Mouse (Mus musculus): ENCODE results near the gene Mtmr11. TPM values are rescaled to one million over a fixed set of nuclear protein-coding genes. Genes with fewer than 3 reads are reported as not detected.
"Not testable (repeated sequence)": the region's sequence is repeated elsewhere in the genome, so short reads cannot be mapped to it uniquely, and the experiment has no call there.

Gene Mtmr11
- polyA plus RNA-seq, 1 experiment from 2014 or later = 7.1 TPM

DNA sequence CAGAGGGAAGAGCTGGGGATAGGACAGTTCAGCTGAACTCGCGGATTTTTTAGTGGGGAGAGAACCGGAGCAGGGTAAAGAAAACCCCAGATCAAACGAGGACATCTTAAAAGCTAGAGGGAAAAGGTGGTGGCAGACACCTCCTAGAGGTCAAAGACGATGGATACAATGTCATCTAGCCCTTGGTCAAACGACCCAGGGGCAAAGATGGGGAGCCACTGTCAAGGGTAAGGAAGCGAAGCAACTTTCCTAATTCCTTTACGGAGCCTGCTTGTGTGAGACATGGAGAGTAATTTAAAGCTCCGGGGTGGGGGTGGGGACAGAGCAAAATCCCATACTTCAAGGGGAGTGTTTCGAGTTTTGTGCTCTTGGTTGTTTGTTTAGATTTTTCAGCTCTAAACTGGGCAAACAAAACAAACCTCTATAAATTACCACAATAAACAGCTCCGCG, 57.4 kb downstream of the Mtmr11 start:
- peaks cover 20% of the 10 kb centered on the region for H3K4me1 ChIP-seq (ENCODE audit: control insufficient read depth, insufficient read depth, low read length)
- peak overlapping the region; percentile 71 for H3K9ac ChIP-seq (ENCODE audit: low read length)
- under 1% methylated on average over 12 of the region's 12 CpGs for WGBS
- H3K4me2 ChIP-seq (ENCODE audit: low read depth) = peak overlapping the region; percentile 61
- ATAC-seq (ENCODE audit: insufficient read depth, low FRiP score, low TSS enrichment) (peak; percentile 13), DNase-seq (ENCODE audit: low spot score) (peak; percentile 55)
- H3K4me3 ChIP-seq (ENCODE audit: low read depth, low read length) = peak overlapping the region; percentile 47
- H3K36me3 ChIP-seq (ENCODE audit: control insufficient read depth, insufficient read depth, low read length) = no peaks in the 10 kb centered on the region
- H3K27me3 ChIP-seq (ENCODE audit: control insufficient read depth, insufficient read depth, low read length) = no peaks in the 10 kb centered on the region
- H3K9me3 ChIP-seq (ENCODE audit: control insufficient read depth, low read length) = no peaks in the 10 kb centered on the region
- H3K27ac ChIP-seq (ENCODE audit: low read depth, low read length) = peak overlapping the region; percentile 97

DNA sequence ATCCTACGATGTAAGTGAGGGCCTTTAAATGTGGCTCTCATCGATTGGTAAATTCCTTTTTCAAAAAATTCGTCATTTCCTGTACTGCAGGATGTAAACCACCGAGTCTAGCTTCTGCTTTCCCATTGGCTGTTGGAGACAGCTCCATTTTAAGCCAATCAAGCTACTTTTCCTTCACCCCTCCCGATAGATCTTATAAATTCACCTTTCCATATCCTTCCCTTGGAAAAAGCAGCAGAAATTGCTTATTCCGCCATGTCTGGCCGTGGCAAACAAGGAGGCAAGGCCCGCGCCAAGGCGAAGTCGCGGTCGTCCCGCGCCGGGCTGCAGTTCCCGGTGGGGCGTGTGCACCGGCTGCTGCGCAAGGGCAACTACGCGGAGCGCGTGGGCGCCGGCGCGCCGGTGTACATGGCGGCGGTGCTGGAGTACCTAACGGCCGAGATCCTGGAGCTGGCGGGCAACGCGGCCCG, 57.9 kb downstream of the Mtmr11 start, which contains the start of the genes Bola1 and Hist2h2ab:
Bola1 (minus strand) TSS at position 49 of the 470 bp plus-strand sequence.
Hist2h2ab (plus strand) TSS at position 205 of the 470 bp plus-strand sequence.
- WGBS = under 1% methylated on average over 36 of the region's 37 CpGs
- no peaks in the 10 kb centered on the region for H3K27me3 ChIP-seq (ENCODE audit: control insufficient read depth, insufficient read depth, low read length)

DNA sequence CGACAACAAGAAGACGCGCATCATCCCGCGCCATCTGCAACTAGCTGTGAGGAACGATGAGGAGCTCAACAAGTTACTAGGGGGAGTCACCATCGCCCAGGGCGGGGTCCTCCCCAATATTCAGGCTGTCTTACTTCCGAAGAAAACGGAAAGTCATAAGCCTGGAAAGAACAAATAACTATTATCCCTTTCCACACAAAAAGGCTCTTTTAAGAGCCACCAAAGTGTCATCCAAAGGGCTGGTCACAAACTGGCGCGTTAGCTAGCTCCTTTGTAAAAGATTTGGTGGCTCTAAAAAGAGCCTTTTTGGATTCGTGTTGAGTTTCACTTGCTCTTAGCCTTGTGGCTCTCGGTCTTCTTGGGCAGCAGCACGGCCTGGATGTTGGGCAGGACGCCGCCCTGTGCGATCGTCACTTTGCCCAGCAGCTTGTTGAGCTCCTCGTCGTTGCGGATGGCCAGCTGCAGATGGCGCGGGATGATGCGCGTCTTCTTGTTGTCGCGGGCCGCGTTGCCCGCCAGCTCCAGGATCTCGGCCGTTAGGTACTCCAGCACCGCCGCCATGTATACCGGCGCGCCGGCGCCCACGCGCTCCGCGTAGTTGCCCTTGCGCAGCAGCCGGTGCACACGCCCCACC, 58.4 kb downstream of the Mtmr11 start:
- DNase-seq (ENCODE audit: low spot score); H3K9me3 ChIP-seq (ENCODE audit: control insufficient read depth, low read length); H3K36me3 ChIP-seq (ENCODE audit: control insufficient read depth, insufficient read depth, low read length); H3K27me3 ChIP-seq (ENCODE audit: control insufficient read depth, insufficient read depth, low read length): not testable (repeated sequence)
- Histone ChIP-seq H3K4me1 (ENCODE audit: control insufficient read depth, insufficient read depth, low read length) (peaks cover 20% of the 10 kb centered on the region), H3K9ac (ENCODE audit: low read length) (peak overlapping the region; percentile 71), H3K4me3 (ENCODE audit: low read depth, low read length) (peak overlapping the region; percentile 47), H3K4me2 (ENCODE audit: low read depth) (peak overlapping the region; percentile 61), H3K27ac (ENCODE audit: low read depth, low read length) (peak overlapping the region; percentile 97)
- 0% methylated on average over 35 of the region's 47 CpGs for WGBS
- ATAC-seq (ENCODE audit: insufficient read depth, low FRiP score, low TSS enrichment) = peak; percentile 25

More for the DNA sequence above, 57.9 kb downstream of the Mtmr11 start, which contains the start of the genes Bola1 and Hist2h2ab:
- Histone ChIP-seq H3K4me2 (ENCODE audit: low read depth) (peak within 1 kb of the TSS; percentile 61), H3K4me3 (ENCODE audit: low read depth, low read length) (peak within 1 kb of the TSS; percentile 47), H3K4me1 (ENCODE audit: control insufficient read depth, insufficient read depth, low read length) (peaks cover 20% of the 10 kb centered on the region), H3K27ac (ENCODE audit: low read depth, low read length) (peak within 1 kb of the TSS; percentile 97), H3K36me3 (ENCODE audit: control insufficient read depth, insufficient read depth, low read length) (no peaks in the 10 kb centered on the region), H3K9ac (ENCODE audit: low read length) (peak within 1 kb of the TSS; percentile 71), H3K9me3 (ENCODE audit: control insufficient read depth, low read length) (no peaks in the 10 kb centered on the region)
- ATAC-seq (ENCODE audit: insufficient read depth, low FRiP score, low TSS enrichment) (peak; percentile 87), DNase-seq (ENCODE audit: low spot score) (peak; percentile 81)

DNA sequence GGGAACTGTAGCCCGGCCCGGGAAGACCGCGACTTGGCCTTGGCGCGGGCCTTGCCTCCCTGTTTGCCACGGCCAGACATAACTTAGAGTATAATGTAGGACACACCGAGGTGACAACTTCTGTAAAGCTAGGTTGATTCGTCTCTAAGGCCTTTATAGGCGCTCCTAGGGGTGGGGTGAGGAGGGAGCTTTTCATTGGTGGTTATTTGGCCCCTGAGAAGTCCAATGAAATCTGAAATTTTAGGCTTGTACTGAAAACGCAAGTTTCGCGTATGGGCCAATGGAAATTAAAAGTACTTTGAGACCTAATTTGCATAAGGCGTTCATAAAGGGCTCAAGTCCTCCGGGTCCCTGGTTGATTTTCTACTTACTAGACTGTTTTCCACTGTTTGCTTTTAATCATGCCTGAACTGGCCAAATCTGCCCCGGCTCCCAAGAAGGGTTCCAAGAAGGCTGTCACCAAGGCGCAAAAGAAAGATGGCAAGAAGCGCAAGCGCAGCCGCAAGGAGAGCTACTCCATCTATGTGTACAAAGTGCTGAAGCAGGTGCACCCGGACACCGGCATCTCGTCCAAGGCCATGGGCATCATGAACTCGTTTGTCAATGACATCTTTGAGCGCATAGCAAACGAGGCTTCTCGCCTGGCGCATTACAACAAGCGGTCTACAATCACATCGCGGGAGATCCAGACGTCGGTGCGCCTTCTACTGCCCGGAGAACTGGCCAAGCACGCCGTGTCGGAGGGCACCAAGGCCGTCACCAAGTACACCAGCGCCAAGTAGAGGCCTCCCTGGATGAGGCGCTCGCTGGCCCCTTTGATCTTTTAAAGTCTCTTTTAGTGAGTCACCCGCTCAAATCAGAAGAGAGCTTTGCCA, 59.2 kb downstream of the Mtmr11 start, which contains the start of the genes Hist2h2ac and Hist2h2be:
Hist2h2ac (minus strand) TSS at position 116 of the 875 bp plus-strand sequence.
Hist2h2be (plus strand) TSS at position 355 of the 875 bp plus-strand sequence.
- DNase-seq (ENCODE audit: low spot score) (peak; percentile 83), ATAC-seq (ENCODE audit: insufficient read depth, low FRiP score, low TSS enrichment) (peak; percentile 79)
- peaks cover 20% of the 10 kb centered on the region for H3K4me1 ChIP-seq (ENCODE audit: control insufficient read depth, insufficient read depth, low read length)
- peak within 1 kb of the TSS; percentile 61 for H3K4me2 ChIP-seq (ENCODE audit: low read depth)
- H3K4me3 ChIP-seq (ENCODE audit: low read depth, low read length) = peak within 1 kb of the TSS; percentile 47
- no peaks in the 10 kb centered on the region for H3K36me3 ChIP-seq (ENCODE audit: control insufficient read depth, insufficient read depth, low read length)
- H3K27me3 ChIP-seq (ENCODE audit: control insufficient read depth, insufficient read depth, low read length) = no peaks in the 10 kb centered on the region
- peak within 1 kb of the TSS; percentile 71 for H3K9ac ChIP-seq (ENCODE audit: low read length)
- peak within 1 kb of the TSS; percentile 97 for H3K27ac ChIP-seq (ENCODE audit: low read depth, low read length)
- H3K9me3 ChIP-seq (ENCODE audit: control insufficient read depth, low read length) = no peaks in the 10 kb centered on the region
- under 1% methylated on average over 43 of the region's 43 CpGs for WGBS

Small RNA genes lying within 50 kb of the gene (microRNA-seq; reads per million reads assigned to microRNA genes)
- gene Gm44492 = not detected

Other genes with a start within 250 kb of the Mtmr11 start
- gene Anp32e, start 232.8 kb upstream of the Mtmr11 start, polyA plus RNA-seq (2014; fragmentation: Nextera tagmentation; extraction: Ambion mirVana) = 119 and 131 TPM in 2 replicates
- 72.8 and 79.5 TPM in 2 replicates for gene Plekho1, start 166.0 kb upstream of the Mtmr11 start, polyA plus RNA-seq (2014; fragmentation: Nextera tagmentation; extraction: Ambion mirVana)
- gene Vps45, start 103.5 kb upstream of the Mtmr11 start, polyA plus RNA-seq (2014; fragmentation: Nextera tagmentation; extraction: Ambion mirVana) = 31.0 and 32.2 TPM in 2 replicates
- gene Otud7b, start 57.5 kb upstream of the Mtmr11 start, polyA plus RNA-seq (2014; fragmentation: Nextera tagmentation; extraction: Ambion mirVana) = 9.0 and 11.4 TPM in 2 replicates
- 233 TPM in 2 replicates for gene Sf3b4, start 10.3 kb downstream of the Mtmr11 start, polyA plus RNA-seq (2014; fragmentation: Nextera tagmentation; extraction: Ambion mirVana)
- 14.1 and 14.5 TPM in 2 replicates for gene Sv2a, start 19.1 kb downstream of the Mtmr11 start, polyA plus RNA-seq (2014; fragmentation: Nextera tagmentation; extraction: Ambion mirVana)
- 63.3 and 70.4 TPM in 2 replicates for gene Bola1, start 57.7 kb downstream of the Mtmr11 start, polyA plus RNA-seq (2014; fragmentation: Nextera tagmentation; extraction: Ambion mirVana)
- gene Hist2h2ab, start 57.9 kb downstream of the Mtmr11 start, polyA plus RNA-seq (2014; fragmentation: Nextera tagmentation; extraction: Ambion mirVana) = 2.4 TPM in 1 of 2 replicates, not detected in the other
- 7.8 and 12.7 TPM in 2 replicates for gene Hist2h2ac, start 58.9 kb downstream of the Mtmr11 start, polyA plus RNA-seq (2014; fragmentation: Nextera tagmentation; extraction: Ambion mirVana)
- 6.8 and 8.6 TPM in 2 replicates for gene Hist2h2be, start 59.1 kb downstream of the Mtmr11 start, polyA plus RNA-seq (2014; fragmentation: Nextera tagmentation; extraction: Ambion mirVana)
- gene Hist2h3c2, start 77.1 kb downstream of the Mtmr11 start, polyA plus RNA-seq (2014; fragmentation: Nextera tagmentation; extraction: Ambion mirVana) = 5.8 and 6.7 TPM in 2 replicates
- gene Hist2h2aa2, start 78.3 kb downstream of the Mtmr11 start, polyA plus RNA-seq (2014; fragmentation: Nextera tagmentation; extraction: Ambion mirVana) = 24.5 and 46.0 TPM in 2 replicates
- 11.4 and 24.5 TPM in 2 replicates for gene Hist2h2aa1, start 83.5 kb downstream of the Mtmr11 start, polyA plus RNA-seq (2014; fragmentation: Nextera tagmentation; extraction: Ambion mirVana)
- 0.42 TPM in 1 of 2 replicates, not detected in the other for gene Hist2h3c1, start 84.7 kb downstream of the Mtmr11 start, polyA plus RNA-seq (2014; fragmentation: Nextera tagmentation; extraction: Ambion mirVana)
- 5.8 and 5.9 TPM in 2 replicates for gene Hist2h4, start 101.3 kb downstream of the Mtmr11 start, polyA plus RNA-seq (2014; fragmentation: Nextera tagmentation; extraction: Ambion mirVana)
- gene Hist2h3b, start 106.7 kb downstream of the Mtmr11 start, polyA plus RNA-seq (2014; fragmentation: Nextera tagmentation; extraction: Ambion mirVana) = 55.7 and 56.1 TPM in 2 replicates
- gene Hist2h2bb, start 107.7 kb downstream of the Mtmr11 start, polyA plus RNA-seq (2014; fragmentation: Nextera tagmentation; extraction: Ambion mirVana) = 17.3 and 22.2 TPM in 2 replicates
- gene Fcgr1, start 132.0 kb downstream of the Mtmr11 start, polyA plus RNA-seq (2014; fragmentation: Nextera tagmentation; extraction: Ambion mirVana) = 0.80 and 2.5 TPM in 2 replicates